Mouse (Mus musculus): ENCODE measurements around the gene Dnajb14.

DNA sequence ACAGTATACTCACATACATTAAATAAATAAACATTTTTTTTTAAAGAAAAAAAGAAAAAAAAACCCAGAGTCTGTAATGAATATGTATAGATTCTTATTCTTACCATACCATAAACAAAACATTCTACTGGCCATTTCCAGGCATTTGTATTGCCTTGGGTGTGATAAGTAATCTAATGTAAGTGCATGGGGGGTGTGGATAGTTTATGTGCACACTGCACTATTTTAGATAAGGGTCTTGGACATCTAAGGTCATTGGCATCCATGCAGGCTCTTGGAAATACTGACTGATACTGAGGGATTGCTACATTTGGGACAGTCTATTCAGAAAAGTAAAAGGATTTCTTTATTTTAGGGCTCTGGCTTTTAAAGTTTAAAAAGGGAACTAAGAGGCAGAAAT lies 74.1 kb downstream of the Dnajb14 start:
- no peak for TF ChIP-seq CTCF (IDR thresholded peaks at IDR 0.05; ENCODE audit: control insufficient read depth, insufficient read depth, insufficient read length)
- TF ChIP-seq USF1 (IDR thresholded peaks at IDR 0.05; ENCODE audit: low read depth), result no peak
- no peak for TF ChIP-seq CEBPB (IDR thresholded peaks at IDR 0.05; ENCODE audit: low read depth)
- TF ChIP-seq MYOD1 (IDR thresholded peaks at IDR 0.05; ENCODE audit: control insufficient read depth, insufficient read length, low read depth), result no peak
- TF ChIP-seq MAX (IDR thresholded peaks at IDR 0.05), result no peak

Measured in C2C12 (cell line).